Mouse (Mus musculus) testis, adult 2 months (tissue): ENCODE results near the gene Mtf1.

Experiments
- CTCF ChIP-seq: fragments of 200-500 bp; IDR thresholded peaks from 2 replicates; pipeline ENCODE4 v1.5.1; 2012; ENCODE audit warnings: low read depth, mild to moderate bottlenecking, inconsistent platforms, low read length, moderate library complexity; ENCODE audit not compliant: control insufficient read depth, insufficient read depth, insufficient replicate concordance
- POLR2A ChIP-seq: fragments of 200-500 bp; IDR thresholded peaks from 2 replicates; pipeline ENCODE4 v1.6.1; 2012; ENCODE audit warnings: low read depth, mild to moderate bottlenecking, inconsistent platforms, low read length, moderate library complexity; ENCODE audit not compliant: control insufficient read depth

DNA sequence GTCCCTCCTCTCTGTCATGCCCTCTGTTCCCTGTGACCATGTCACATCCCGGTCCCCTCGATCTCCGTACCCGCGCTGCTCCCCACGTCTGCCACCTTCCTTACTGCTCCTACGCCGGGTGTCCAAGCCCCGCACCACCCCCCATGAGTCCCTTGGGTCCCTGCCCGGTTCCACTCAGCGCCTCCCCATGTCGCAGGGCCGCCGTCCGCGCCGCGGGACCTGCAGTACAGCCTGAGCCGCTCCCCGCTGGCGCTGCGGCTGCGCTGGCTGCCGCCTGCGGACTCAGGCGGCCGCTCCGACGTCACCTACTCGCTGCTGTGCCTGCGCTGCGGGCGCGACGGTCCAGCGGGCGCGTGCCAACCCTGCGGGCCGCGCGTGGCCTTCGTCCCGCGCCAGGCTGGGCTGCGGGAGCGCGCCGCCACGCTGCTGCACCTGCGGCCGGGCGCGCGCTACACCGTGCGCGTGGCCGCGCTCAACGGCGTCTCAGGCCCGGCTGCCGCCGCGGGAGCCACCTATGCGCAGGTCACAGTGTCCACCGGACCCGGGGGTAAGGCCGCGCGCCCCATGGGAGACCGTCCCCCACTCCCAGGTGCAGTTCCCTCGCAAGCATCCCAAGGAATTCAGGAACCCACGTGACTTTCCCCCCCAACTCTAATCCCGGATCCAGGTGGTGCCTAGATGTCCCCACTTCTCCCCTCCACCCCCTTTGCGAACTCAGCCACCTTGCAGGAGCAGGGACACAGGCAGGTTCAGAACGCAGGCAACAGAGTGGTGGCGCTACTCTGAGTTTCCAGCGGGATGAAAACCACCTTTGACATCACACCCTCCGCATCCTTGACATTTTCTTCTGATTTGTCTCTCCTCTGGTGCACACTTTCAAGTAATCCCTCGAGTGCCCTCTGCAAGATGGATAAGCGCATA lies 92.9 kb downstream of the Mtf1 start:
- TF ChIP-seq POLR2A (no peak), CTCF (no peak)
